Mouse (Mus musculus): ENCODE data around the gene Tagln2. TPM values are rescaled to one million over a fixed set of nuclear protein-coding genes. Genes with fewer than 3 reads are reported as not detected.

Tagln2 gene
- polyA plus RNA-seq, 1 experiment: 19.1 TPM

GRCm38 (mm10) chr1:172525027-172525764, 25.3 kb downstream of the Tagln2 start:
- DNase-seq (ENCODE audit: extremely low spot score in 1 of 2, low spot score in 1 of 2): no peak

GRCm38 (mm10) chr1:172525971-172526370, 26.1 kb downstream of the Tagln2 start:
- DNase-seq (ENCODE audit: extremely low spot score in 1 of 2, low spot score in 1 of 2): no peak

- no peak for DNase-seq (ENCODE audit: extremely low spot score in 1 of 2, low spot score in 1 of 2)
These were observed 26.7 kb downstream of the Tagln2 start for GRCm38 (mm10) chr1:172526380-172527081.

GRCm38 (mm10) chr1:172527431-172527830, 27.6 kb downstream of the Tagln2 start:
- DNase-seq (ENCODE audit: extremely low spot score in 1 of 2, low spot score in 1 of 2): no peak

- DNase-seq (ENCODE audit: extremely low spot score in 1 of 2, low spot score in 1 of 2): peak; percentile 63 to 94
These were observed 28.9 kb downstream of the Tagln2 start for GRCm38 (mm10) chr1:172528701-172529100.

- DNase-seq (ENCODE audit: extremely low spot score in 1 of 2, low spot score in 1 of 2): no peak
These were observed 30.8 kb downstream of the Tagln2 start for GRCm38 (mm10) chr1:172530544-172531220.

- DNase-seq (ENCODE audit: extremely low spot score in 1 of 2, low spot score in 1 of 2): no peak
These were observed 32.7 kb downstream of the Tagln2 start for GRCm38 (mm10) chr1:172532551-172532950.

- no peak for DNase-seq (ENCODE audit: extremely low spot score in 1 of 2, low spot score in 1 of 2)
These were observed 35.3 kb downstream of the Tagln2 start for GRCm38 (mm10) chr1:172535116-172535515.

GRCm38 (mm10) chr1:172539827-172540226, 40.0 kb downstream of the Tagln2 start:
- DNase-seq (ENCODE audit: extremely low spot score in 1 of 2, low spot score in 1 of 2): no peak

GRCm38 (mm10) chr1:172540283-172540820, 40.5 kb downstream of the Tagln2 start:
- no peak for DNase-seq (ENCODE audit: extremely low spot score in 1 of 2, low spot score in 1 of 2)

- DNase-seq (ENCODE audit: extremely low spot score in 1 of 2, low spot score in 1 of 2): no peak
These were observed 46.2 kb downstream of the Tagln2 start for GRCm38 (mm10) chr1:172546062-172546461.

- no peak for DNase-seq (ENCODE audit: extremely low spot score in 1 of 2, low spot score in 1 of 2)
These were observed 48.7 kb downstream of the Tagln2 start for GRCm38 (mm10) chr1:172548501-172548900.

- no peak for DNase-seq (ENCODE audit: extremely low spot score in 1 of 2, low spot score in 1 of 2)
These were observed 49.5 kb downstream of the Tagln2 start for GRCm38 (mm10) chr1:172549314-172549713.

- DNase-seq (ENCODE audit: extremely low spot score in 1 of 2, low spot score in 1 of 2): no peak
These were observed 49.9 kb downstream of the Tagln2 start for GRCm38 (mm10) chr1:172549717-172550116.

- peak in 1 of 2 experiments; percentile 65 for DNase-seq (ENCODE audit: extremely low spot score in 1 of 2, low spot score in 1 of 2)
These were observed 50.7 kb downstream of the Tagln2 start for GRCm38 (mm10) chr1:172550551-172550951.

GRCm38 (mm10) chr1:172551009-172551408, 51.2 kb downstream of the Tagln2 start:
- DNase-seq (ENCODE audit: extremely low spot score in 1 of 2, low spot score in 1 of 2): no peak

- no peak for DNase-seq (ENCODE audit: extremely low spot score in 1 of 2, low spot score in 1 of 2)
These were observed 52.8 kb downstream of the Tagln2 start for GRCm38 (mm10) chr1:172552623-172553022.

GRCm38 (mm10) chr1:172555638-172556037, 55.8 kb downstream of the Tagln2 start, which contains the start of gene Vsig8:
Gene Vsig8 (plus strand): TSS chr1:172555938.
- DNase-seq (ENCODE audit: extremely low spot score in 1 of 2, low spot score in 1 of 2): no peak

Measured in frontal cortex, adult 2 months (tissue).